Mouse (Mus musculus) C2C12 (cell line): ENCODE results near the gene Gramd1b. TPM values are rescaled to one million over a fixed set of nuclear protein-coding genes. Genes with fewer than 3 reads are reported as not detected.

Experiments used
- H3K27me3 ChIP-seq: one replicate; pipeline ENCODE4 v1.6.1; 2011; ENCODE audit not compliant: control insufficient read depth, insufficient read depth, insufficient read length
- H3K36me3 ChIP-seq: one replicate; pipeline ENCODE4 v1.6.1; 2011; ENCODE audit not compliant: control insufficient read depth, insufficient read depth
- H3K4me3 ChIP-seq: one replicate; pipeline ENCODE4 v1.5.1; 2011; ENCODE audit warnings: mild to moderate bottlenecking, control low read depth; ENCODE audit not compliant: poor library complexity, insufficient read depth, severe bottlenecking
- H3K79me2 ChIP-seq: one replicate; pipeline ENCODE4 v1.6.1; 2011; ENCODE audit not compliant: control insufficient read depth, insufficient read depth
- H3K79me3 ChIP-seq: one replicate; pipeline ENCODE4 v1.6.1; 2011; ENCODE audit warnings: low read depth, control low read depth
- H3ac ChIP-seq: one replicate; pipeline ENCODE3; 2011; ENCODE audit warnings: low read depth; ENCODE audit not compliant: control insufficient read depth, insufficient read length
- CEBPB ChIP-seq: IDR thresholded peaks from one replicate; pipeline ENCODE4 v1.6.1; 2011; ENCODE audit warnings: low read depth, mild to moderate bottlenecking, control low read depth, moderate library complexity
- CTCF ChIP-seq: IDR thresholded peaks from one replicate; pipeline ENCODE4 v1.5.1; 2011; ENCODE audit not compliant: control insufficient read depth, insufficient read depth, insufficient read length
- FOSL1 ChIP-seq: IDR thresholded peaks from one replicate; pipeline ENCODE4 v1.8.0; 2011; ENCODE audit warnings: mild to moderate bottlenecking, low read length; ENCODE audit not compliant: poor library complexity, insufficient read depth, severe bottlenecking
- MAX ChIP-seq: IDR thresholded peaks from one replicate; pipeline ENCODE4 v1.6.1; 2011; ENCODE audit warnings: mild to moderate bottlenecking, control low read depth
- MYOD1 ChIP-seq: IDR thresholded peaks from one replicate; pipeline ENCODE4 v1.6.1; 2011; ENCODE audit warnings: low read depth; ENCODE audit not compliant: control insufficient read depth, insufficient read length
- MYOG ChIP-seq: IDR thresholded peaks from one replicate; pipeline ENCODE4 v1.6.1; 2011; ENCODE audit not compliant: control insufficient read depth, insufficient read length; ENCODE audit errors: extremely low read depth
- USF1 ChIP-seq: IDR thresholded peaks from one replicate; pipeline ENCODE4 v1.6.1; 2011; ENCODE audit warnings: low read depth, mild to moderate bottlenecking, control low read depth, moderate library complexity
- polyA plus RNA-seq: library from polyadenylated mRNA; unstranded; fragments of >200 nt; fragmentation: generic; extraction: Trizol; gene quantifications from one replicate; pipeline ENCODE4 v1.2.1, GENCODE M21; 2012; ENCODE audit warnings: missing spikeins

The Gramd1b gene
- polyA plus RNA-seq, 1 experiment: 3.7 TPM

- H3K79me3 ChIP-seq: no peaks in the 10 kb centered on the region
- H3K4me3 ChIP-seq: no peak overlapping the region
- H3K36me3 ChIP-seq: no peaks in the 10 kb centered on the region
- TF ChIP-seq CTCF (no peak), USF1 (no peak), MYOD1 (no peak), MYOG (no peak), FOSL1 (no peak)
- no peaks in the 10 kb centered on the region for H3K79me2 ChIP-seq
- H3K27me3 ChIP-seq: no peaks in the 10 kb centered on the region
- no peak overlapping the region for H3ac ChIP-seq
These were observed 210.8 kb downstream of the Gramd1b start for GRCm38 (mm10) chr9:40320405-40320804.

- Histone ChIP-seq H3K79me3 (no peaks in the 10 kb centered on the region), H3K27me3 (no peaks in the 10 kb centered on the region), H3ac (no peak overlapping the region), H3K4me3 (no peak overlapping the region), H3K36me3 (no peaks in the 10 kb centered on the region), H3K79me2 (no peaks in the 10 kb centered on the region)
- TF ChIP-seq FOSL1 (no peak), MYOD1 (no peak), CEBPB (no peak), CTCF (no peak), USF1 (no peak), MYOG (no peak), MAX (no peak)
These were observed 212.4 kb downstream of the Gramd1b start for GRCm38 (mm10) chr9:40318771-40319170.

DNA sequence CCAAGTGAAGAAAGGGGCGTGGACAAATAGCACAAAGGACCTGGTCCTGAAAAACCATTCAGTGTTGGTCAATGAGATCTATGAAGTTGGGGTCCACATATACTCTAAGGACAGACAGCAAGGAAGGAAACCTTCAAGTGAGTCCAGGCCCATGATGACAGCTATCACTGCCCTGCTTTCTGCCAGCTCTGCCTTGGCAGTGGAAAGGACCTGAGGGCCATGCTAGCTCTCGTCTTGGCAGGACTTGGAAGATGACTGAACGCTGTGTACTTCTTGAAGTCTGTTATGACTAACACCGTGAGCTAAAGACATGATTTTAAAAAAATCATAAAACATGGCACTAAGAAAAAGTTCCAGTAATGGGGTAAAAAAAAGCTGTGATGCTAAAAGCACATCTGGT is 213.4 kb downstream of the Gramd1b start:
- Histone ChIP-seq H3K27me3 (no peaks in the 10 kb centered on the region), H3K79me2 (no peaks in the 10 kb centered on the region), H3K79me3 (no peaks in the 10 kb centered on the region), H3K4me3 (no peak overlapping the region), H3K36me3 (no peaks in the 10 kb centered on the region), H3ac (no peak overlapping the region)
- no peak for TF ChIP-seq MAX
- TF ChIP-seq MYOG: no peak

DNA sequence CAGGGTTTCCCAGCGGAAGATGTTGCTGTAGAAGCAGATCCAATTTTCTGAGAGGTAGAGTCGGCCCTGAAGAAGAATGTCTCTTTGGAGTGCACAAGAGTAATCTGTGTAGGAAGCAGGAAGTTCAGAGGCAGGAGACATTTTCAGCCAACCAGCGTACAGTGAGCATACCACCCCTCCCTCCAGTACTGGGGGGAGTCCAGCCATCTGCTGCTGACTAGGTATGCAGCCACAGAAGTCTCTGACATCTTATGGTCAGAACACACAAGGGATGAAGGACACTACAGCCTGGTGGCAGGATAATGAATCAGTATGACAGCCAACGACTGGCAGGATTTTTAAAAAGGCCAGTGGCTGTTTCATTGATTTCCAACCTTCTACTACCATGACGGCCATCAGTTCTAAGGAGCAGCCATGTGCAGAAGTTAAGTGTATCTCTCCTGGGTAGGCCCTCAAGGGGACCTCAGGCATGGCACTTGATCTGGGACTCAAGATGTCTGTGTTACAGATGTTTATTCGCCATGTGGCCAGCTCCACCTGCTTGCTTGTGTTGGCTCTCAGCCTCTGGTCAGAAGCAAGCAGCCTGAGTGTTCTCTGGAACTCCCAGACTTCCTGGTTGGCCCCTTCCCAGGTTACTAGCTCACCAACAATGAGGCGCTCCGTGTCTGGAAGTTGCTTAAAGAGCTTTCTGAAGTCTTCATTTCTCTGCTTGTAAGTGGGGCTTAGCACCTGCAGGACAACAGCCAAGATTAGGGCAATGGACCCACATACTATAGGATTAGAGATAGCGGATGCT is 214.1 kb downstream of the Gramd1b start:
- H3K79me3 ChIP-seq: no peaks in the 10 kb centered on the region
- TF ChIP-seq MAX (no peak), CEBPB (no peak), USF1 (no peak), MYOG (no peak), MYOD1 (no peak), FOSL1 (no peak), CTCF (no peak)
- H3ac ChIP-seq: no peak overlapping the region
- no peaks in the 10 kb centered on the region for H3K79me2 ChIP-seq
- no peaks in the 10 kb centered on the region for H3K27me3 ChIP-seq
- no peak overlapping the region for H3K4me3 ChIP-seq
- H3K36me3 ChIP-seq: no peaks in the 10 kb centered on the region

GRCm38 (mm10) chr9:40311813-40312212 is 219.4 kb downstream of the Gramd1b start:
- no peaks in the 10 kb centered on the region for H3K79me2 ChIP-seq
- no peak overlapping the region for H3ac ChIP-seq
- TF ChIP-seq MAX (no peak), CEBPB (no peak), USF1 (no peak), MYOD1 (no peak), CTCF (no peak), MYOG (no peak)
- no peak overlapping the region for H3K4me3 ChIP-seq
- no peaks in the 10 kb centered on the region for H3K36me3 ChIP-seq
- H3K79me3 ChIP-seq: no peaks in the 10 kb centered on the region
- H3K27me3 ChIP-seq: no peaks in the 10 kb centered on the region

GRCm38 (mm10) chr9:40309876-40310275 is 221.3 kb downstream of the Gramd1b start:
- Histone ChIP-seq H3K79me2 (no peaks in the 10 kb centered on the region), H3K79me3 (no peaks in the 10 kb centered on the region), H3ac (no peak overlapping the region), H3K27me3 (no peaks in the 10 kb centered on the region), H3K4me3 (no peak overlapping the region), H3K36me3 (no peaks in the 10 kb centered on the region)
- no peak for TF ChIP-seq MAX
